Mouse (Mus musculus): Measurements from ENCODE around the gene Ano2.

DNA sequence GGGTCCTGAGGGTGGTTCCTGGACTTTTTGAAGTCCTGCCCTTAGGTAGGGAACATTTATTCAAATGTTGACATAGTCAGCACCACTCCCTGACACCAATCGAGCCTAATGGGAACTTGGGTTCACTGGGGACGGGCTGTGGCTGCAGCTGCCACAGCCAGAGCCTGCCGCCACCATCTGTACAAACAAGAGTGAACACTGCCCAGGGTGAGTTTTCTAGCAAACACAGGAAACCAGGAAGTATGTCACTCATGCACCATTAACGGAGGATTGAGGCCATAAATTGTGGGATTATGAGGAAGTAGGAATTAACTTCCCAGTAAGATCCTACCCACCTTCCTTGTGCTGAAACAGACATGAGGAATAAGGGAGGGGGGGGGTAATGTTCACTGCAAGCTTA, 49.7 kb upstream of the Ano2 start:
- no peak for TF ChIP-seq CTCF (IDR thresholded peaks at IDR 0.05)
- no peak for TF ChIP-seq EP300 (IDR thresholded peaks at IDR 0.05)
